Mouse (Mus musculus): Measurements from ENCODE around the gene Pp2d1.

DNA sequence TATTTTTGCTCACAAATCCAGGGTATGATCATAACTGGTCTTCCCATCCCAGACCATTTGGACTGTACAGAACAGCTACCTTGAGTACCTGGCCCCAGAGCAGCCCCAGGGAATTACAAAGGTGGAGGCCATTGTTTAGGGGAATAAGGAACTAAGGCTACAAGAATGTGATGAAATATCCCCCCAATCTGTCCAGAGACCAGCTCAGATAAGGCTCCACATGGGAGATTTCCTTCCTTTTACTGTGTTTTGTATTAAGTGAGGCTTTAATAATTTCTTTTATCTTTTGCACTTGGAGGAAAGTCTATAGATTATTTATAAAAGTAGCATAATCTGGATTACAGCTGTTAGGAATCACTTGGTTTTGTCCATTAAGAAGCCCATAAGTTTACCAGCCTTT is 70.6 kb downstream of the Pp2d1 start:
- TF ChIP-seq CTCF (IDR thresholded peaks at IDR 0.05; ENCODE audit: extremely low read depth, insufficient read depth, insufficient read length, insufficient replicate concordance) = no peak
- no peak for TF ChIP-seq POLR2A (IDR thresholded peaks at IDR 0.05; ENCODE audit: low read depth, low read length)
